Mouse (Mus musculus) liver, embryonic 11.5 days (tissue): ENCODE data around the gene Pla2g12a. TPM values are rescaled to one million over a fixed set of nuclear protein-coding genes. Genes with fewer than 3 reads are reported as not detected.

Experiments
- ATAC-seq: fragments of 200-750 bp; cut with Nextera tagmentation; replicated peaks from 2 replicates; pipeline ENCODE4 v1.8.0; 2017; ENCODE audit warnings: moderate number of reproducible peaks, mild to moderate bottlenecking, moderate TSS enrichment, moderate library complexity; ENCODE audit not compliant: low FRiP score
- DNase-seq: peaks from one replicate; pipeline ENCODE4 v3.0.0-alpha.2; 2017; ENCODE audit warnings: low spot score
- H3K27ac ChIP-seq: fragments of 300-500 bp; sonication (generic); 2 replicates; pipeline ENCODE4 v1.5.1; 2014; ENCODE audit warnings: mild to moderate bottlenecking, low read depth, low read length, control low read depth
- H3K27me3 ChIP-seq: fragments of 300-500 bp; sonication (generic); replicated peaks from 2 replicates; pipeline ENCODE4 v1.6.1; 2014; ENCODE audit warnings: low read length, mixed read lengths; ENCODE audit not compliant: control insufficient read depth, insufficient read depth
- H3K36me3 ChIP-seq: fragments of 300-500 bp; sonication (generic); 2 replicates; pipeline ENCODE4 v1.6.1; 2014; ENCODE audit warnings: mild to moderate bottlenecking, low read length, moderate library complexity, mixed read lengths; ENCODE audit not compliant: control insufficient read depth, insufficient read depth
- H3K4me1 ChIP-seq: fragments of 300-500 bp; sonication (generic); replicated peaks from 2 replicates; pipeline ENCODE4 v1.6.1; 2014; ENCODE audit warnings: low read length, mixed read lengths; ENCODE audit not compliant: control insufficient read depth, insufficient read depth
- H3K4me2 ChIP-seq: fragments of 300-500 bp; sonication (generic); 2 replicates; pipeline ENCODE4 v1.6.1; 2014; ENCODE audit warnings: mild to moderate bottlenecking, control low read depth, moderate library complexity
- H3K4me3 ChIP-seq: fragments of 300-500 bp; sonication (generic); 2 replicates; pipeline ENCODE4 v1.5.1; 2014; ENCODE audit warnings: low read depth, low read length, control low read depth
- H3K9ac ChIP-seq: fragments of 300-500 bp; sonication (generic); 2 replicates; pipeline ENCODE4 v1.6.1; 2014; ENCODE audit warnings: low read depth, low read length, control low read depth
- H3K9me3 ChIP-seq: fragments of 300-500 bp; sonication (generic); 2 replicates; pipeline ENCODE4 v1.6.1; 2016; ENCODE audit warnings: low read length, inconsistent platforms, mixed read lengths; ENCODE audit not compliant: control insufficient read depth
- WGBS: fragments of 180-500 bp; shearing (Covaris S2); extraction: QIAGEN DNeasy Blood & Tissue Kit; methylation state at CpG from one replicate; pipeline ENCODE4 v1.1.7; 2014; 5-methylcytosine and 5-hydroxymethylcytosine counted together
- polyA plus RNA-seq: library from polyadenylated mRNA; unstranded; fragments of >200 nt; fragmentation: Nextera tagmentation; extraction: Ambion mirVana; gene quantifications from 2 replicates; pipeline ENCODE4 v1.2.1, GENCODE M21; 2014

Pla2g12a gene
- polyA plus RNA-seq, 1 experiment from 2014 or later = 179 TPM

DNA sequence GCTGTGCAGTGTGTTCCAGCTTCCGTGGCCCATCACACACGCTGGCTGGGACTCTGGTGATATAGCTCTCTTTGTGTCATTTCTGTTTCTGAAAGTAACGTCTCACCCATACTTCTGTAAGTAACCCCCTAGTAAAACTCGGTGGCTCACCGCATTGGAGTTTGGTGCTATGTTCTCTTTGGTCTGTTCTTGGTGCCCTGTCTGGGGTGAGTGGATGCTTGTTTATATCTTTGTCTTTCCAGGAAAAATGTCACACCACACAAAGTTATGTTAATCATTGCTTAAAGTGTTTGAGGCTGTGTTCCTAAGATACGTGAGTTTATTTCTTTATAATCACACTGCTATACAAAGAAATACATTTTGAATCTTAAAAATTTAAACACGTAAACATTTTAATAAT lies 31.6 kb upstream of the Pla2g12a start:
- no peak overlapping the region for H3K4me3 ChIP-seq
- WGBS = 74% methylated on average over 7 of the region's 7 CpGs
- no peak for DNase-seq
- H3K36me3 ChIP-seq = no peaks in the 10 kb centered on the region
- H3K9me3 ChIP-seq = no peaks in the 10 kb centered on the region
- H3K9ac ChIP-seq = no peak overlapping the region
- H3K27me3 ChIP-seq = no peaks in the 10 kb centered on the region
- H3K27ac ChIP-seq = no peak overlapping the region
- H3K4me1 ChIP-seq = 0 out of 2 replicates have a peak, but pooled peaks cover 3% of the 10 kb centered on the region
- H3K4me2 ChIP-seq = no peak overlapping the region
- ATAC-seq = no peak

DNA sequence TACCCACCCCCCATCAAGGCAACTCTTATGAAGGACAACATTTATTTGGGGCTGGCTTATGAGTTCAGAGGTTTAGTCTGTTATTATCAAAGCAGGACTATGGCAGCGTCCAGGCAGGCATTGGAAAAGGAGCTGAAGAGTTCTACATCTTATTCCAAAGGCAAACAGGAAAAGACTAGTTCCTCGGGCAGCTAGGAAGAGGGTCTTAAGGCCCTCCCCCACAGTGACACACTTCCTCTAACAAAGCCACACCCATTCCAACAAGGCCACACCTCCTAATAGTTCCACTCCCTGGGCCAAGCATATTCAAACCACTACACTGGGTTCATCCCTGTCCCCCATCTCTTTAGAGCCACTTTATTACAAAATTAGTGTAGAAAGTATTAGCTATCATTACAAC lies 15.8 kb upstream of the Pla2g12a start:
- no peak overlapping the region for H3K4me3 ChIP-seq
- peaks cover 2% of the 10 kb centered on the region; the same call in 1 of the 2 replicates for H3K36me3 ChIP-seq
- ATAC-seq (no peak), DNase-seq (no peak)
- no peak overlapping the region for H3K9ac ChIP-seq
- WGBS = 60% methylated on average over 2 of the region's 2 CpGs
- H3K27me3 ChIP-seq = no peaks in the 10 kb centered on the region
- no peak overlapping the region for H3K4me2 ChIP-seq
- 0 out of 2 replicates have a peak, but pooled peaks cover 1% of the 10 kb centered on the region for H3K9me3 ChIP-seq
- no peak overlapping the region for H3K27ac ChIP-seq
- no peaks in the 10 kb centered on the region for H3K4me1 ChIP-seq

DNA sequence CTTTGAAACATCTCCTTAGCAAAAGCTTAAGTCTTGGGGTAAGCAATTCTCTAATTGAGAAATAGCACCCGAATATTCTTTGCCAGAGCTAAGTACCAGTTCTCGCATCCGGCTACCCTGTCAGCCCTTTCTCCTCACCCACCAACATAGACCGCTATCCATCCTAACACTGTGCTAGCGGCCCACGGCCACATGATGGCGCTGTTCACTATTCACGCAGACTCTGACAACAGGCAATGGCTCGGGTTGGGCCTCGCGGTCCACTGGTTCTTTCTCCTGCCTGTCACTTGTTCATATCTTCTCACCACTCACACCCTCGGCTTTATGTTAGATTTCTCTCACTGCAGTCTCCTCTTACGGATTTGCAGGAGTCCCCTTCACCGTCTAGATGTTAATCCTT lies 14.7 kb upstream of the Pla2g12a start:
- H3K4me2 ChIP-seq = no peak overlapping the region
- H3K36me3 ChIP-seq = peaks cover 2% of the 10 kb centered on the region; the same call in 1 of the 2 replicates
- no peaks in the 10 kb centered on the region for H3K27me3 ChIP-seq
- H3K27ac ChIP-seq = no peak overlapping the region
- DNase-seq (no peak), ATAC-seq (peak; percentile 64; the same call in 1 of the 2 replicates)
- H3K4me3 ChIP-seq = no peak overlapping the region
- WGBS = 44% methylated on average over 14 of the region's 14 CpGs
- H3K9me3 ChIP-seq = no peaks in the 10 kb centered on the region
- no peaks in the 10 kb centered on the region for H3K4me1 ChIP-seq
- H3K9ac ChIP-seq = no peak overlapping the region

DNA sequence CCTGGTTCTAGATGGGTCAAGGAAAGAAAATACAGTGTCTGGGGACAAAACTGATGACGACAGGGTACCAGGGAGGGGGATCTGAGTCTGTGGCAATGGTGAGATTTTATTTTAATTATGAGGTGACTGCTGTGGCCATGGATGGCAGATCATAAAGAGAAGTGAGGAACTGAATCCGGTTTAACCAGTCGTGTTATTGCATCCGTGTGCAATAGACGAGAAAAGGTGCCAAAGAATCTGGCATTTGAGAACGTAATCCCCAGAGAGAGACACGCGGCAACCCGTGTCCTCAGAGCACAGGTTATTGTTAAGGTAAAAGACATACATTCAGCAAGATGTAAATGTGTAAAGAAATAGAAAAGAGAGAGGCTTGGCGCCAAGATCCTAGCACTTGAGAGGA lies 1.1 kb upstream of the Pla2g12a start:
- no peak for ATAC-seq
- no peak overlapping the region for H3K4me3 ChIP-seq
- H3K27ac ChIP-seq = no peak overlapping the region
- H3K27me3 ChIP-seq = no peaks in the 10 kb centered on the region
- H3K4me2 ChIP-seq = peak overlapping the region; percentile 82
- H3K4me1 ChIP-seq = peaks cover 9% of the 10 kb centered on the region
- H3K9ac ChIP-seq = no peak overlapping the region
- 91% methylated on average over 10 of the region's 10 CpGs for WGBS
- DNase-seq = no peak
- no peaks in the 10 kb centered on the region for H3K36me3 ChIP-seq
- H3K9me3 ChIP-seq = no peaks in the 10 kb centered on the region

DNA sequence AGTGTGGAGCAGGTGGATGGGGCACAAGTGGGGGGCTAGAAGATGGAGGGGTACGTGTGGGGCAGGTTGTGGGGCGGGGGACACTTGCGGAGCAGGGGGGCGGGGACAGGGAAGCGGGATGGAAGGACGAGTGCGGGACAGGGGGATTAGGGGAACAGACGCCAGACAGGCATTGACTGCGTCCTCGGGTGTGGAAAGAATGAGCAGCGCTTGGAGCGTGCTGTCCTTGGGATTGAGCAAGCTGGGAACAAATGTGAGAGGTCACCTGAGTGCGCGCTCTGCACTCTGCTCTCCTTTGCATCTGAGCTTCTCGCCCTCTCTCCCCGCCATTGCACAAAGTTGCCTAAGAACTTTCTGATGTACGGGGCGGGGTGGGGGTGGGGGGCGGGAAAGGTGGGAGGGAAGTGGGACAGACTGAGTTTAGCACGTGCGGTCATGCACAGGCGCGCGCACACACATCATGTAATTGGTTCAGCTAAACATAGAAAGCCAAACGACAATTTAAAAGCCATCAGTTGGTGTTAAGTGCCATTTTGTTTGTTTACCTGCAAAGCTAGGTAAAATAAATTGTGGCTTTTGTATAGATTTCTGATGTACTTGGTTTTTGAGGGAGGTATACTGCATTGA lies 838 bp downstream of the Pla2g12a start:
- ATAC-seq (peak; percentile 47), DNase-seq (peak; percentile 68)
- H3K9me3 ChIP-seq = no peaks in the 10 kb centered on the region
- H3K27ac ChIP-seq = peak overlapping the region; percentile 74
- peak overlapping the region; percentile 81 for H3K9ac ChIP-seq
- 1% methylated on average over 25 of the region's 25 CpGs for WGBS
- H3K4me2 ChIP-seq = peak overlapping the region; percentile 82
- H3K4me1 ChIP-seq = peaks cover 24% of the 10 kb centered on the region
- H3K27me3 ChIP-seq = no peaks in the 10 kb centered on the region
- H3K36me3 ChIP-seq = no peaks in the 10 kb centered on the region
- peak overlapping the region; percentile 86 for H3K4me3 ChIP-seq

DNA sequence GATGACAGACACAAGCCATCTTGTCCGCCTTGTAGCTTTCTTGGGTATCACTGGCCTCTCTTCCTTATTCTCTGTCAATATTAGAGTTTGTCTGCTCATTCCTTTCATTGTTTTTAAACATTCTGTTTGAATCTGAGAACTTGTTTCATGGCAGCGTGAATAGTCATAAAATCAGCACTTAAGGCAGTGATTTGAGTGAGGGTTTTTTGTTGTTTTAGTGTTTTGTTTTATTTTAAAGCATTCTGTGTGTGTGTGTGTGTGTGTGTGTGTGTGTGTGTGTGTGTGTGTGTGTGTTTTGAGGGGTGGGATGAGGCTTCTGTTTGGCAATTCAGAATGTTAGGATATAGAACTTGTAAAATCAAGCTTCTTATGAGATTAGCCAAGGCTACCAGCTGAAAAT lies 1.5 kb downstream of the Pla2g12a start:
- 75% methylated on average over 2 of the region's 2 CpGs for WGBS
- DNase-seq (no peak), ATAC-seq (no peak)
- Histone ChIP-seq H3K9me3 (no peaks in the 10 kb centered on the region), H3K27me3 (no peaks in the 10 kb centered on the region), H3K4me2 (peak overlapping the region; percentile 82), H3K4me3 (peak overlapping the region; percentile 86), H3K36me3 (no peaks in the 10 kb centered on the region), H3K9ac (peak overlapping the region; percentile 81), H3K27ac (0 out of 2 replicates have a peak overlapping the region, but pooled peaks have one; percentile 74), H3K4me1 (peaks cover 30% of the 10 kb centered on the region)

DNA sequence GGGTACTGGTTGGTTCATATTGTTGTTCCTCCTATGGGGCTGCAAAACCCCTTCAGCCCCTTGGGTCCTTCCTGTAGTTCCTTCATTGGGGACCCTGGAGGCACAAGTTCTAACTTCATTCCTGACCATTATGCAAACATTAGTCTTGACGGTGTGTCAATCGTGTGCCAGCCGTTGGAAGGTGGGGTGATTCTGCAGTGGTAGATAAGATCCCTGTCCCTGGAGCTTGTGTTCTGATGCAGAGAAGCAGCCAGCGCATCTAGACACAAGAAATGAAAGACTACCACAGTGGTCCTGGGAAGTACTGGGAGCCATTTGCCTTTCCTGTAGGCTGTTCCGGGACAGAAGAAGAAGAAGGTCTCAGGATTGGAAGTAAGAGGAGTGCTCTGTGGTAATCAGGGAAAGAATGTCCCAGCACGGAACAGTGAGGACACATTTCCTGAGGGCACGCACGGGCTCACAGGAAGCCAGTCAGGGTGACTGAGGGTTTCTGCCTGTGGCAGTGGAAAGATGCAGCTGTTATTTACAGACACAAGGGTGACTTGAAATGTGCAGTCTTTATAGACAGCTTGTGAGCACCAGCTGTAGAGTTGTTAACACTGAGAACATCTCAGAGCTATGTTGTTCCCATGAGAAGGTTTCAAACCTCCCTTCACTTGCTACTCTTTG lies 2.7 kb downstream of the Pla2g12a start:
- H3K9ac ChIP-seq = peak overlapping the region; percentile 56
- H3K4me1 ChIP-seq = peaks cover 40% of the 10 kb centered on the region
- no peaks in the 10 kb centered on the region for H3K27me3 ChIP-seq
- H3K4me3 ChIP-seq = peak overlapping the region; percentile 25
- WGBS = 39% methylated on average over 8 of the region's 8 CpGs
- H3K27ac ChIP-seq = peak overlapping the region; percentile 38
- peak; percentile 71 for ATAC-seq
- no peaks in the 10 kb centered on the region for H3K36me3 ChIP-seq
- peak overlapping the region; percentile 82 for H3K4me2 ChIP-seq
- DNase-seq = no peak
- no peaks in the 10 kb centered on the region for H3K9me3 ChIP-seq

DNA sequence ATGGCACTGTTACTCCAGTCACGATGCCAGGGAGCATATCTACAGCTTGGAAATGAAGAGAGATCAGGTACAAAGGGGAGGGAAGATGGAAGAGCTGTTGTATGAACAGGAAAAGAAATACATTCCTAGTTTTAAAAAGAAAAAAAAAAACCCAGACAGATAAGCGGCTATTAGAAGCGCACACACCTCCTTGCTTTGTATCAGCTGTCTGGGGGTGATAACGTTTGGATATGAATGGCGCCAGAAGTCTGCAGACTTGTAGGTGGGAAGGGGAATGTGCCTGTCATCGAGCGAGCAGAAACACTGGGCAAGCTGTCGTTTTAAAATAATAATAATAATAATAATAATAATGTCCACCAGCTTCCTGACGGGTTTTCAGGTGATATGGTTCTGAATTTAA lies 7.2 kb downstream of the Pla2g12a start:
- Histone ChIP-seq H3K4me2 (peak overlapping the region; percentile 46), H3K4me1 (peaks cover 49% of the 10 kb centered on the region), H3K9me3 (no peaks in the 10 kb centered on the region), H3K4me3 (no peak overlapping the region), H3K27ac (peak overlapping the region; percentile 69), H3K36me3 (peaks cover 7% of the 10 kb centered on the region; the same call in 1 of the 2 replicates), H3K9ac (no peak overlapping the region), H3K27me3 (no peaks in the 10 kb centered on the region)
- ATAC-seq (peak; percentile 70), DNase-seq (no peak)
- WGBS = 45% methylated on average over 9 of the region's 9 CpGs
